Mouse (Mus musculus) embryonic facial prominence, embryonic 11.5 days (tissue): ENCODE results near the gene Jag1. TPM values are rescaled to one million over a fixed set of nuclear protein-coding genes. Genes with fewer than 3 reads are reported as not detected.
A peak's percentile ranks its signal among the peaks of the same experiment; 100 is the strongest.

ENCODE experiments used
- ATAC-seq: fragments of 200-750 bp; cut with Nextera tagmentation; replicated peaks from 2 replicates; pipeline ENCODE4 v1.8.0; 2017; ENCODE audit warnings: low read depth; ENCODE audit not compliant: insufficient number of reproducible peaks, low FRiP score, low TSS enrichment
- DNase-seq: peaks from one replicate; pipeline ENCODE4 v3.0.0-alpha.2; 2015; ENCODE audit warnings: low spot score
- H3K27ac ChIP-seq: fragments of 300-500 bp; sonication (generic); replicated peaks from 2 replicates; pipeline ENCODE4 v1.5.1; 2014; ENCODE audit warnings: mild to moderate bottlenecking, low read depth, low read length, control low read depth
- H3K27me3 ChIP-seq: fragments of 300-500 bp; sonication (generic); 2 replicates; pipeline ENCODE4 v1.6.1; 2014; ENCODE audit warnings: mild to moderate bottlenecking, low read length, moderate library complexity, mixed read lengths; ENCODE audit not compliant: control insufficient read depth, insufficient read depth
- H3K36me3 ChIP-seq: fragments of 300-500 bp; sonication (generic); replicated peaks from 2 replicates; pipeline ENCODE4 v1.6.1; 2014; ENCODE audit warnings: low read depth, mild to moderate bottlenecking, low read length, moderate library complexity, mixed read lengths; ENCODE audit not compliant: control insufficient read depth, insufficient read depth
- H3K4me1 ChIP-seq: fragments of 300-500 bp; sonication (generic); 2 replicates; pipeline ENCODE4 v1.6.1; 2014; ENCODE audit warnings: low read length, mixed read lengths; ENCODE audit not compliant: control insufficient read depth, insufficient read depth
- H3K4me2 ChIP-seq: fragments of 300-500 bp; sonication (generic); 2 replicates; pipeline ENCODE4 v1.6.1; 2014; ENCODE audit warnings: low read depth, mild to moderate bottlenecking, control low read depth, low read length, moderate library complexity
- H3K4me3 ChIP-seq: fragments of 300-500 bp; sonication (generic); 2 replicates; pipeline ENCODE4 v1.5.1; 2014; ENCODE audit warnings: low read depth, low read length, control low read depth
- H3K9ac ChIP-seq: fragments of 300-500 bp; sonication (generic); replicated peaks from 2 replicates; pipeline ENCODE4 v1.6.1; 2014; ENCODE audit warnings: mild to moderate bottlenecking, control low read depth, low read length
- H3K9me3 ChIP-seq: fragments of 300-500 bp; sonication (generic); replicated peaks from 2 replicates; pipeline ENCODE4 v1.6.1; 2016; ENCODE audit warnings: mild to moderate bottlenecking, low read length, inconsistent platforms, mixed read lengths; ENCODE audit not compliant: control insufficient read depth
- WGBS: fragments of 180-500 bp; shearing (Covaris S2); extraction: QIAGEN DNeasy Blood & Tissue Kit; methylation state at CpG from one replicate; pipeline ENCODE4 v1.1.7; 2014; 5-methylcytosine and 5-hydroxymethylcytosine counted together
- polyA plus RNA-seq: library from polyadenylated mRNA; unstranded; fragments of >200 nt; fragmentation: Nextera tagmentation; extraction: Ambion mirVana; gene quantifications from 2 replicates; pipeline ENCODE4 v1.2.1, GENCODE M21; 2014

Jag1 gene
- polyA plus RNA-seq, 1 experiment from 2014 or later = 14.2 TPM

DNA sequence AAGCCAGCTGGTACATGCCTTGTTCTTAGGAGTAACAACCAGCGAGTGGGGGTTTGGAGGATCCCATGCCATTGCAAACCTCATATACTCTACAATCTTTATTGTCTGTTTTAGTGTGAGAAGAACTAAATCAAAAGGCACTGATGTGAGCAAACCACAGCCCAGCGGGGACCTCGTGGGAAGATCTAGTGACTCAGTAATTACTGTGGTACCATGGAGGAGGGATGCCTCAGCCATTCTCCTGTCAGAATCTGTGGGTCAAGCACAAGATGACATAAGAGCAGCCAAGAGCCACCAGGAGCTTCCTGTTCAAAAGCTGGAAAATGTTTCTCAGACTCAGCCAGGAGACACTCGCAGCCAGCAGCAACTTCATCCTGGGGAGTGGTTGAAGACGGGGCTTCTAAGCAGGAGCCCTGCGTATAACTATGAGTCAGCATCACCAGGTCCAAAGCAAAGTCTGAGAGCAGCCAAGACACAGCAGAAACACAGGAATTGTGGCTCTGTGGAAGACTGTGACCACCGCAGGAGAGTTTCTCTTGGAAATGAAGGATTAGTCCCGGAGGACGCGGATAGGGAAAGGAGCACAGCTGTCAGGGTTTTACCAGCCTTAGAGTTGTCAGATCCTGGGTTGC, 48.8 kb downstream of the Jag1 start:
- H3K4me2 ChIP-seq = no peak overlapping the region
- no peak overlapping the region for H3K4me3 ChIP-seq
- H3K27me3 ChIP-seq = no peaks in the 10 kb centered on the region
- ATAC-seq (no peak), DNase-seq (no peak)
- no peaks in the 10 kb centered on the region for H3K4me1 ChIP-seq
- no peak overlapping the region for H3K27ac ChIP-seq
- H3K9me3 ChIP-seq = no peaks in the 10 kb centered on the region
- H3K9ac ChIP-seq = no peak overlapping the region
- WGBS = 83% methylated on average over 10 of the region's 10 CpGs
- no peaks in the 10 kb centered on the region for H3K36me3 ChIP-seq

DNA sequence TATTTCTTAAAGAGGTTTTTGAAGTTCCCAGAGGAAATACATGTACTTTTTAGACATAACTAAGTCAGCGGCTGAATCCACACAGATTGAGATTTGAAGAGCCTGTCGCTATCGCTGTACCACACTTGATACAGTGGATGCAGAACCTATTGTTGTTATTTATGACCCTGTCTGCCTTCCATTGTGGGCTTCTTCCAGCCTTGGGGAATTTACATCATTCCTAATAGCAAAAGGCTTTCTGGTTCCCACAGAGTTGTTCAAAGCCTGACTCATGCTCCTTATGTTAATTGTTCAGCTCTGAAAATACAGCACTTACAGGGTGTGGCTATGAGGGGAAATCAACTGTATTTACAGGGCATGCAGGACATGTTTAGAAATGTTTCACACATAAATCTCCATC, 51.9 kb downstream of the Jag1 start:
- ATAC-seq = no peak
- Histone ChIP-seq H3K4me3 (no peak overlapping the region), H3K27ac (no peak overlapping the region), H3K9me3 (no peaks in the 10 kb centered on the region), H3K9ac (no peak overlapping the region), H3K27me3 (no peaks in the 10 kb centered on the region), H3K36me3 (no peaks in the 10 kb centered on the region), H3K4me2 (no peak overlapping the region), H3K4me1 (no peaks in the 10 kb centered on the region)
- WGBS = 83% methylated on average over 3 of the region's 3 CpGs
- DNase-seq = no peak

DNA sequence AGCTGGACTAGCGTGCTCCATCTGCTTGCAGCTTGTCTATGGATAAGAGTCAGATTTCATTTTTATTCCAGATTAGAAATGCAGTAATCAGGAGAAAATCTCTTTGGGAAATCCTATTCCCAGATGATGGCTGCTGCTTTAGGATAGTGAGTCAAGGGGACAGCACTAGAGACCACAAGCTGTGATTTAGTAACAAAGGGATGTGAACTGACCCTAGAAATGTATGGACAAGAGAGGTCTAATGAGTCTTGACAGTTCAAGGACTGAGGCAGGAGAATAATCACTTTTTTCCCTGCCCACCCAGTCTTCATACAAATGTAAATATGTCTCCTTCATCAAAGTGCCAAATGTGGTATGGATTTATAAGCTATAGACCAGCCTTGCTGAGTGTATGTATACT, 52.6 kb downstream of the Jag1 start:
- Histone ChIP-seq H3K9ac (no peak overlapping the region), H3K36me3 (no peaks in the 10 kb centered on the region), H3K4me2 (no peak overlapping the region), H3K4me3 (no peak overlapping the region), H3K27ac (no peak overlapping the region), H3K4me1 (no peaks in the 10 kb centered on the region), H3K9me3 (no peaks in the 10 kb centered on the region), H3K27me3 (no peaks in the 10 kb centered on the region)
- 66% methylated on average over 1 of the region's 1 CpGs for WGBS
- ATAC-seq (0 out of 2 replicates have a peak, but pooled peaks have one; percentile 41), DNase-seq (no peak)

DNA sequence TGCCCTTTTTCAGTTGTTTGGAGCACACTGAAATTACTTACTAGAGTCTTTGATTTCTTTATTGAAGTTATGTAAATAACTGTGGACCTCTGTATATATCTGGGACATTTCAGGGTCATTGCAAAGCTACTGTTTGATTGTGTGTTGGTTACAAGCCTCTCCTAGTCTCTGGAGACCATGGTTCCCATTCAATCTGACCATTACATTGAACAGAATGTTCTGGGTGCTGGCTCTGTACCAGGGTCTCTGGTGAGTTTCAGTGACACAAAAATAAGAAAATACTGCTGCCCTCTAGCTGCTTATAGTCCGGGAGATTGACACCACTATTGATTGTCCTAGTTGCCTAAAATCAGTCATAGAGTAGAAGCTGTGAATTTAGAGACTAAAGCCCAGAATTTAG, 66.5 kb downstream of the Jag1 start:
- Histone ChIP-seq H3K4me2 (no peak overlapping the region), H3K27ac (no peak overlapping the region), H3K27me3 (no peaks in the 10 kb centered on the region), H3K4me3 (no peak overlapping the region), H3K36me3 (no peaks in the 10 kb centered on the region), H3K9me3 (no peaks in the 10 kb centered on the region), H3K9ac (no peak overlapping the region), H3K4me1 (no peaks in the 10 kb centered on the region)
- ATAC-seq = no peak
- WGBS = 77% methylated on average over 1 of the region's 1 CpGs
- DNase-seq = no peak

DNA sequence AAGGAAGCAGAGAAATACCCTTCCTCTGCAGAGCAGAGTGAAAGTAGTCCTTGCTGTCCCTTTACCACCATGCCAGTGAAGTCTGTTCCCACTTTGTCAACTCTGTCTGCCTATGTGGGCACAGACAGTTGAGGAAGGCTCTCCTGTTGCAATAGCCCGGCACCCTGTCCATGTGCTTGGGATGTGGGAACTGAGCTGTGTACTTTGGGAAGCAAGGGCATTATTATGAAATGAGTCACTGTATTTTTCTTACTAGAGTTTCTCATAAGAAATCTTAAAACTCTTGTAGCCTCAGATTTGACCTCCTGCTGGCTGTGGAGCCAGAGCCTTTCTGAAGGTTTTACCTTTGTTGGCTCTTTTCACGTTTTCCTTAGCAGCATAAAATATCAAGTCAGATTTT, 67.1 kb downstream of the Jag1 start:
- Histone ChIP-seq H3K4me2 (no peak overlapping the region), H3K27me3 (no peaks in the 10 kb centered on the region), H3K27ac (no peak overlapping the region), H3K9me3 (no peaks in the 10 kb centered on the region), H3K4me3 (no peak overlapping the region), H3K9ac (no peak overlapping the region), H3K36me3 (no peaks in the 10 kb centered on the region), H3K4me1 (no peaks in the 10 kb centered on the region)
- DNase-seq = no peak
- no peak for ATAC-seq
- 67% methylated on average over 2 of the region's 2 CpGs for WGBS

DNA sequence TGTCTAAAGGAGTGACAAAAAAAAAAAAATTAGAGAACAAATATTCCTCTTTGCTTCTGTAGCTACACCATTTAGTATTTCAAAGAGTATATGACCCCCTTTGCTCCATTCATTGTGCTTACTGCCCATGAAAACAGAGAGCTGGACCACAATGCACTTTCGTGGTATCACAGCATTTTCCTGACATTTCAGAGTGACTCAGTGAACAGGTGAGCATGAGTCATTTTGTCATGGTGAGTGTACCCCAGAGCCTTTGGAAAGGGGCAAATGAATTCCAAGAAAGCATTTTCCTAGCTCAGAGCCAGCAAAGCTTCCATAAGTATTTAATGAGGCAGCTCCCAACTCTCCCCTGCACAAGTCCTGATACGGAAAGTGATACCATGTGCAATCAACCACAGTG, 72.3 kb downstream of the Jag1 start:
- Histone ChIP-seq H3K9ac (no peak overlapping the region), H3K4me1 (no peaks in the 10 kb centered on the region), H3K36me3 (no peaks in the 10 kb centered on the region; the same call in 1 of the 2 replicates), H3K27me3 (no peaks in the 10 kb centered on the region), H3K9me3 (no peaks in the 10 kb centered on the region), H3K27ac (no peak overlapping the region), H3K4me3 (no peak overlapping the region), H3K4me2 (no peak overlapping the region)
- 91% methylated on average over 2 of the region's 2 CpGs for WGBS
- DNase-seq (no peak), ATAC-seq (no peak)

Other genes starting within 250 kb of the Jag1 start
- 25.1 and 35.8 TPM in 2 replicates for gene AL731706.2, start 231.0 kb downstream of the Jag1 start, polyA plus RNA-seq
- gene Slx4ip, start 225.4 kb downstream of the Jag1 start, polyA plus RNA-seq = 7.4 and 9.1 TPM in 2 replicates
- gene AL731706.1, start 225.3 kb downstream of the Jag1 start, polyA plus RNA-seq = 28.8 and 30.1 TPM in 2 replicates
- 19.9 and 20.7 TPM in 2 replicates for gene Mkks, start 225.3 kb downstream of the Jag1 start, polyA plus RNA-seq